Mouse (Mus musculus) forelimb bud, embryonic 11.5 days (tissue): ENCODE data around the gene Gabbr2.

Experiments
- DNase-seq: peaks from one replicate; pipeline ENCODE4 v3.0.0-alpha.2; 2012; ENCODE audit warnings: low read depth, low spot score

Gene Gabbr2

DNA sequence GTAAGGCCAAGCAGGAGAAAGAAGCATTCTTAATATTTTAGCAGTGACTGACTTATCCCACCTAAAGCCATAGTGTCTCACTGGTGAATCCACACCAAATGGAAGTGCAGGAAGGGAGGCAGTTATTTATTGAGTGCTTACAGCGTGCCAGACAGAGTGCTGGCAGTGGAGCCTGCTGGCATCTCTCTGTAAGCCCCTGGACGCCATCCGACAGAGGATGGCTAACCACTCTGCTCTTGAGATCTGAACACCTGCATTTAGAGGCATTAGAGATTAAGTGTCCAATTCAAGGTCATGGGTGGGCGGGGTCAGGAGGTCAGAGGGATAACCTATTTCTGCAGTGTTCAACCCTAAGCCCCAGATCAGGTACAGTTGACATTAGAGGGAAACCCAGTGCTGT is 2.8 kb downstream of the Gabbr2 start:
- DNase-seq: no peak

DNA sequence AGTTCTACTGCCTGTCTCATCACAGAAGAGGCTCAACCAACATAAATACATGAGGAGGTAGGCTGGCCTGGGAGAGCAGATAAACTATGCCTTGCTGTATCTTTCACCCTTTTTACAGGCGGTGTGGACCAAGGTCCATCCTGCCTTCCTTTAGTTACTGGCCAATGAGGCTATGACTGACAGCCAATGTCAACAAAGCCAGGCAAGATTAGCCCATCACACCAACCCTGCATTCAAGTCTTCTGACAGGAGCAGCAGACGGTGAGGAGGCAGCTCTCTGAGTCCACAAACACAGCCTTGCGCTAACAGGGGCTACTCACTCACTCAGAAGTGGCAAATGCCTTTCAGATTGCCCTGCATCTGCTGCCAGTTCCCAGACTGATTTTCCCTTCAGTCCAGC is 3.4 kb downstream of the Gabbr2 start:
- no peak for DNase-seq

GRCm38 (mm10) chr4:46987809-46988208 is 3.9 kb downstream of the Gabbr2 start:
- no peak for DNase-seq

DNA sequence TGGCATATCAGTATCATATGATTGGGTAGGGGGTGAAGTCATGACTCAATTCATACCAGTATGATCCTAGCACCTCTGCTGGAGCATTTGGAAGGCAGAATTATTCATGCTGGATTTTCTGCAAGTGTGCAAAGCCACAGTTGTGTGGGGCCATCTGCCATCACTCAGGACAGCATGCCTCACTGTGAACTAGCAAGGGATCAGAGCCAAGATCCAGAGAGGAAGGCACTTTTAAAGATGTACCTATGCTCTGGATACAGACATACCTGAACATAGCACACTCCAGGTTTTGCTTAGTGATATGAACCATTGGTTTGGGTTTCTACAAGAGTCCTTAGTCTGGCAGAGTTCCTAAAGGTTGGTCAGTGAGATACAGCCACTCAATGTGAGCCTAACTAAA is 5.6 kb downstream of the Gabbr2 start:
- no peak for DNase-seq

DNA sequence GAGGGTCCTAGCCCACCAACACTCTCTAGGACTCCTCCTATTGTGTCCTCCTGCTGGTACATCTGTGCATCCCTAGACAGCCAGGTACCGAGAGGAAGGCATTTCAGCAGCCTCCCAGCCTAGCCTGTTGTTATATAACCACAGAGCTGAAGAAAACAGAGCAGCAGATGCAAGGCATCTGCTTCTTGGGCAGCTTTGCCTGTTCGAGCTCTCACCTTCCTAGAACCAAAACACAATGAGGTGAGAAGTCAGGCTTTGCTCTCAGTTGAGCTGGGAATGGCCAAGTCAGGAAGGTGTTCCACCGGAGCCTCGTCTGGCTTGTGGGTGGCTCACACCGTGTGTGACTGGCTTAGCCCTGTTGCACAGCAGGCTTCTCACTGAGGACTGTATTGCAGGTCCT is 8.8 kb downstream of the Gabbr2 start:
- DNase-seq: no peak

- no peak for DNase-seq
Observed at GRCm38 (mm10) chr4:46982094-46982493, 9.6 kb downstream of the Gabbr2 start.

DNA sequence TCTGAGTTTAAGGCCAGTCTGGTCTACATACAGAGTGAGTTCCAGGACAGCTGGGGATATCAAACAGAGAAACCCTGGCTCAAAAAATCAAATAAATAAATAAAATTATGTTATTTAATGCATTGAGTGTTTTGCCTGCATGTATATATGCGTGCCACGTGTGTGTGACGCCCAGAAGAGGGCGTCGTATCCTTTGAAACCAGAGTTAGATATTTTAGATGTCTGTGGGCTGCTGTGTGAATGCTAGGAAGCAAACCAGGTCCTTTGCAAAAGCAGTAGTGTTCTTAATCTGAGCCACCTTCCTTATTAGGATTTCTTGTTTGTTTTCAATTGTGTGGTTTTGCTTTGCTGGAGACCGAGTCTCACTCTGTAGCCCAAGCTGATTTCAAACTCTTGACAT is 13.3 kb downstream of the Gabbr2 start:
- no peak for DNase-seq

- DNase-seq: no peak
Observed at GRCm38 (mm10) chr4:46977161-46977560, 14.5 kb downstream of the Gabbr2 start.

DNA sequence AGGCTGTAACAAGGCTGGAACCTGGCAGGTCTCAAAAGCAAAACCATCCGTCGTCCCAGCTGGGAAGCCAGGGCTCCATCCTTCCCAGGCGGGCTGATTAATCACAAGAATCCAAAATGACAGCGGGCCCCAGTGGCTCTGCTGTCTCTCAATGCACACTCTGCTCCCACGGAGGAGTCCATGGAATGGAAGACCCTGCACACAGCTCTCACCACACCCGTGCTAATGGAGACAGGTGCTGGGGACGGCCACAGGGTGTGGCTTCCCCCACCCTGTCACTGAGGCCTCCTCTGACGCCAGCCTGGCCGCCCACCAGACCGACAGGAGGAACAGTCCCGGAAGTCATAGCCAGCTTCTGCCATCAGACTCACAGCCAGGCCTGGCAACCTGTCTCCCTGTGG is 15.0 kb downstream of the Gabbr2 start:
- no peak for DNase-seq

- no peak for DNase-seq
Observed at GRCm38 (mm10) chr4:46973322-46973721, 18.4 kb downstream of the Gabbr2 start.

DNA sequence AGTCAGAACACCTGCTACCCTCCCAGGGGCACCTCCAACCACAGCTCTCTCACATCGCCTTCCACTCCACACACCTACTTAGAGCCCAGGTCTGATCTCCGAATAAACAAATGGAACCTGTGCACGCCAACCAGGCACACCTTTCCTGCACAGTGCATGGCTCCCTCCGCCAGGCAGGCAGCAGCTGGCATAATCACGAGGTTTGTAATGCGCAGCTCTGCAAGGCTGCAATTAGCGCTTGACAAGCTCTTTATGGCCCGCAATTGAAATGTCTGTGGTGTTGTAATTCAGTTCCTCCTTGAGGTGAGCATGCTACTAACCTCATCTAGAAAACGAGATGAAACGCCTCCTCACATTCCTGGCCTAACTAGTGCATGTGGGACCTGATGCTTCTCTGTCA is 23.7 kb downstream of the Gabbr2 start:
- DNase-seq: no peak

DNA sequence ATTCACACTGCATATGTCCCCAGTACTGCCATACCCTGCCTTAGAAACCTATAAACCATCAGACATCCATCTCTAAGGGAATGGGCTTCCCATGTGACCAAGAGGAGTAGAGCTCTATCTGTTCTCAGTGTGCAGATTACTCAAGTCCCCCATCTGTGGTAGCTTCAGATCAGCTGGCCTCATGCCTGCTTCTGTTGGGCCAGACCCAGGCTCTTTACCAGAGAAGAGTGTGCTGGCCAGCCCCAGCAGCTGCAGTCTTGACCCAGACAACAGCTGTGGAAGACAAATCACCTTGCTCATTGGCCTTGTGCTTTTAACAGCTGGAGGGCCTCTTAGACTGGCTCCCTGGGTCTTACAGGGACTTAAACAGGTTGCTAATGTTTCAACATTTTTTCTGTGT is 25.1 kb downstream of the Gabbr2 start:
- DNase-seq: no peak

DNA sequence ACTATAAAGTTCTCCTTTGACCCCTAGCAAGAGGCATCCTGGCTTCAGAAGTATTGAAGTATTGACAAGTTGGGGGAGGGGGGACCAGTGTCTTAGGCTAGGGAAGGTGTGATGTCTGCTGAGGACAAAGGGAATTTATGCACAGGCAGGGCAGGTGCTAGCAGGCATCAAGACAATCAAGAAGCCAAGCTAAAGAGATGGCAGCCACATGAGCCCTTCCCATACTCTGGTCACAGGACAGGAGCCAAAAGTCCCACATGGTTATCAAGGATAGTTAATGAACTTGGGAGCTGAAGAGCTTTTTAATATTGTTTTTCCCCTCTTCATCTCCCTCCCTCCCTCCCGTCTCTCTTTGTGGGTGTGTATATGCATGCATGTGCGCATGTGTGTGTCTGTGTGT is 30.3 kb downstream of the Gabbr2 start:
- no peak for DNase-seq

DNA sequence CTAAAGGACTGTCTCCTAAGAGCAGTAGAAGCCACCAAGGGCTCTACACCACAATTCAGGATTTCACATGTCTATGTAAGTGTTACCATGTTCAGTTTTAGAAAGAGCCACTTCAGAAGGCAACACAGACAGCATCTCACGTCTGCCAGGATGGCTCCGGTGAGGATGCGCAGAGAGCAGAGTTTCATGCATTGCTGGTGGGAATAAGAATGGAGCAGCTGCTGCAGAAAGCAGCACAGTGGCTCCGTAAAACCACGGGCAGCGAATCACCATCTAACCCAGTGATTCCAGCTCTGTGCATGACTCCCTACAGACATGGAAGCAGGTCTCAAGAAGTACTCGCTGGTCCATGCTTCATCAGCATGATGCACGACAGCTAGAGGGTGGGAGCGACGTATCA is 31.5 kb downstream of the Gabbr2 start:
- no peak for DNase-seq

DNA sequence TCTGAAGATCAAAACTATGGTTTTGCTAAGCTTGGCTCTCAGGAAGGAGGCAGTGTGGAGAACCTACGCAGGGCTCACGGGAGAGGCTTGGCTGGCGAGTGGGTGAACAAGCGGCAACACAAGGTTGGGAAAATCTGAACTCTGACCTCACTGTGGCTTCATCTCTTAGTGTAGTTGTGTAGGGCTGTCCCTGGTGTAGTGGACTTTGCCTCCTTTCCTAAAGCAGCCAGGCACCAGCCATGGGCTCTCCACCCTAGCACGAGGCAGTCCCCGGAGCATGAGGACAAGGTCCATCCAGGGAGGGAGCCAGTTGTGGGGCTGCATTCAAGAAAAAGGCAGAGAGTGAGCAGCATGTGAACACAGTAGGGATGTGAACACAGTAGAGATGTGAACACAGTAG is 31.9 kb downstream of the Gabbr2 start:
- no peak for DNase-seq

GRCm38 (mm10) chr4:46957955-46958354 is 33.7 kb downstream of the Gabbr2 start:
- no peak for DNase-seq

- DNase-seq: no peak
Observed at GRCm38 (mm10) chr4:46956966-46957365, 34.7 kb downstream of the Gabbr2 start.

DNA sequence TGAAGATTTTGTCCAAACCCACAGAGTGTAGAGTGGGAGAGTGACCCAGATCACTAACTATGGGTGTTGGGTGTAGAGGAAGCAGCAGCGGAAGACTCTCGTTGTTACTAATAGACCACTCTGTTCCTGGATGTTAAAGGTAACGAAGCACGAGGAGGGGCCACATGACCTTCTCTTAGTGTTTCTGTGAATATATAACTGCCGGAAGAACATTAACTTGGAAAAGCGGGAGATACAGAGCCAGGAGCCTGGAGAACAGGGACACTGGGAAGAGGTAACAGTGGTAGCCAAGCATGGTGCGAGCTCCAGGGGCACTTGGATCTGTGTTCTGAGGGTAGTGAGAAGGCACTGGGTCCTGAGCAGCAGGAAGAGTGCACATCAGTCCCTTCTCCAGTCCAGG is 38.7 kb downstream of the Gabbr2 start:
- no peak for DNase-seq

DNA sequence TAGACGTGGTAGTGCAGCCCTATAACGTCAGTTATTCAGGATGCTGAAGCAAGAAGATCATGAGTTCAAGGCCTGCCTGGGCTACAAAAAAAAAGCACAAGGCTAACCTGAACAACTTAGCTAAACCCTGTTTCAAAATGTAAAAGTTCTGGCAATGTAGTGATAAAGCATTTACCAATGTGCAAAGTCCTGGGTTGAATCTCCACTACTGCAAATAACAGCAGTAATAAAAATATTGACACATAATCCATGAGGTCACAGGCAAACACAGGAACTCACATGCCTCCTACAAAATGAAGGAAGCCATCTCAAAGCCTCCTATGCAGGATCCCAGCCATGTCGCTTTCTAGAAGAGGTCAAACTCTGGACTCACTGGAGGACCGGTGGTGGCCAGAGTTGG is 39.1 kb downstream of the Gabbr2 start:
- DNase-seq: no peak

GRCm38 (mm10) chr4:46934291-46934690 is 57.4 kb downstream of the Gabbr2 start:
- DNase-seq: no peak

DNA sequence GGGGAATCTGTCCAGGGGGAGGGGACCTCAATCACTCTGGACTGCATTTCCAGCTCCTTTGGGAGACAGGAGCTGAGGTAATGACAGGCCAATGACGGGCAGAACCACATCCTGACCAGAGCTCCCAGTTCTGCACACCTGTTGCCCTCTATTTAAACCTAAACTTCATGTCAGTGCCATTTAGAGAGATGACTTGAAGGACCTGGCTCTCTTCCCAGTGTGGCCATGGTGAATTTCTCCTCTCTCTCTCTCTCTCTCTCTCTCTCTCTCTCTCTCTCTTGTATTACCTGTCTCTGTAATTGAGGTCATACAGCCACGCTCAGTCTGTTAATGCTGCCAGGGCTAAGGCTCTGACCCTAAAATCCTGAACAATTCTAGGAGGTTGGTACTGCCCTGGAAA is 58.1 kb downstream of the Gabbr2 start:
- no peak for DNase-seq

GRCm38 (mm10) chr4:46931706-46932397 is 59.8 kb downstream of the Gabbr2 start:
- no peak for DNase-seq

GRCm38 (mm10) chr4:46928112-46928511 is 63.6 kb downstream of the Gabbr2 start:
- DNase-seq: no peak

GRCm38 (mm10) chr4:46919144-46919543 is 72.5 kb downstream of the Gabbr2 start:
- DNase-seq: no peak
